Mouse (Mus musculus) thymus, adult 2 months (tissue): ENCODE results near the gene Med29.

Source experiments
- CTCF ChIP-seq: fragments of 200-500 bp; IDR thresholded peaks from 2 replicates; pipeline ENCODE4 v1.5.1; 2012; ENCODE audit warnings: mild to moderate bottlenecking, control low read depth, low read length, moderate library complexity, borderline replicate concordance; ENCODE audit not compliant: control insufficient read depth, poor library complexity, insufficient read depth; ENCODE audit errors: extremely low read depth
- POLR2A ChIP-seq: fragments of 200-500 bp; IDR thresholded peaks from 2 replicates; pipeline ENCODE4 v1.6.1; 2012; ENCODE audit warnings: mild to moderate bottlenecking, low read length, control low read depth, moderate library complexity; ENCODE audit not compliant: control insufficient read depth, poor library complexity, insufficient read depth; ENCODE audit errors: extremely low read depth

DNA sequence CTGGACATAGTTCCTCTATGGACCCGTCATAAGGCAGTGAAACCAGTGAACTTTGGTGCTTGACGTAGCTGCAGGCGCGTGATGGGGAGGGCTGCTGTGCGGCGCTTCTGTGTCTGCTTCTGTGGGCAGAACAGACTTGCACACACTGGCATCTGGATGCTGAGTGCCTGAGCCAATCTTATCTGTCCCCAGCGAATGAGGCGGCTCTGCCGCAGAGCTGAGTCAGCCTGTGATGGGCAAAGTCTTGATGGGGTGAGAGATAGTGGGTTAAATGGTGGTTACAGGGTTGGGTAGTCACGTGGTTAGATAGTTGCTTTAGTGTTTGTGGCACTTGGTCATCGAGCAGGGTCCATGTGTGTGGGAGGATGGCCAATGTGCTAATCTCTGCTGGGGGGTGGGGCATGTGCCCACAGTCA is 9.5 kb downstream of the Med29 start:
- no peak for TF ChIP-seq CTCF
- TF ChIP-seq POLR2A = peak; percentile 66; the same call in 1 of the 2 replicates
